Mouse (Mus musculus) forebrain, embryonic 14.5 days (tissue): ENCODE data around the gene Phf20. TPM values are rescaled to one million over a fixed set of nuclear protein-coding genes. Genes with fewer than 3 reads are reported as not detected.
A peak's percentile ranks its signal among the peaks of the same experiment; 100 is the strongest.

Experiments
- ATAC-seq: fragments of 200-750 bp; cut with Nextera tagmentation; 2 replicates; pipeline ENCODE4 v1.8.0; 2017; ENCODE audit warnings: mild to moderate bottlenecking, moderate library complexity
- DNase-seq: peaks from one replicate; pipeline ENCODE4 v3.0.0-alpha.2; 2015; ENCODE audit warnings: low spot score
- H3K27ac ChIP-seq: fragments of 300-500 bp; sonication (generic); 2 replicates; pipeline ENCODE4 v1.5.1; 2014; ENCODE audit warnings: low read depth, mild to moderate bottlenecking, control low read depth, low read length, moderate library complexity
- H3K27me3 ChIP-seq: fragments of 300-500 bp; sonication (generic); replicated peaks from 2 replicates; pipeline ENCODE4 v1.6.1; 2014; ENCODE audit warnings: low read length, control low read depth, mixed read lengths; ENCODE audit not compliant: control insufficient read depth, insufficient read depth
- H3K36me3 ChIP-seq: fragments of 300-500 bp; sonication (generic); 2 replicates; pipeline ENCODE4 v1.6.1; 2014; ENCODE audit warnings: low read length, control low read depth; ENCODE audit not compliant: control insufficient read depth, insufficient read depth
- H3K4me1 ChIP-seq: fragments of 300-500 bp; sonication (generic); 2 replicates; pipeline ENCODE4 v1.6.1; 2014; ENCODE audit warnings: antibody characterized with exemption, low read length, control low read depth; ENCODE audit not compliant: control insufficient read depth, insufficient read depth
- H3K4me2 ChIP-seq: fragments of 300-500 bp; sonication (generic); 2 replicates; pipeline ENCODE4 v1.6.1; 2014; ENCODE audit warnings: mild to moderate bottlenecking, control low read depth, low read length
- H3K4me3 ChIP-seq: fragments of 300-500 bp; sonication (generic); 2 replicates; pipeline ENCODE4 v1.5.1; 2014; ENCODE audit warnings: low read depth, low read length, control low read depth
- H3K9ac ChIP-seq: fragments of 300-500 bp; sonication (generic); 2 replicates; pipeline ENCODE4 v1.6.1; 2014; ENCODE audit warnings: mild to moderate bottlenecking, low read length, control low read depth, moderate library complexity
- H3K9me3 ChIP-seq: fragments of 300-500 bp; sonication (generic); replicated peaks from 2 replicates; pipeline ENCODE4 v1.6.1; 2016; ENCODE audit warnings: low read length, control low read depth, mixed read lengths; ENCODE audit not compliant: control insufficient read depth
- whole genome bisulfite sequencing: fragments of 180-500 bp; shearing (Covaris S2); extraction: QIAGEN DNeasy Blood & Tissue Kit; methylation state at CpG from one replicate; pipeline ENCODE4 v1.1.7; 2014; 5-methylcytosine and 5-hydroxymethylcytosine counted together
- polyA plus RNA-seq: library from polyadenylated mRNA; unstranded; fragments of >200 nt; fragmentation: Nextera tagmentation; extraction: Ambion mirVana; gene quantifications from 2 replicates; pipeline ENCODE4 v1.2.1, GENCODE M21; 2014

Phf20 gene
- polyA plus RNA-seq, 1 experiment from 2014 or later, result 121 TPM

- WGBS, result 96% methylated on average over 6 of the region's 6 CpGs
- Histone ChIP-seq H3K4me2 (no peak overlapping the region), H3K4me3 (no peak overlapping the region), H3K36me3 (peaks cover 43% of the 10 kb centered on the region), H3K27ac (no peak overlapping the region), H3K9ac (no peak overlapping the region), H3K4me1 (no peaks in the 10 kb centered on the region), H3K9me3 (no peaks in the 10 kb centered on the region), H3K27me3 (no peaks in the 10 kb centered on the region)
- ATAC-seq, result no peak
- DNase-seq, result no peak
Measured at GRCm38 (mm10) chr2:156272553-156272952, 76.3 kb downstream of the Phf20 start.

- Histone ChIP-seq H3K36me3 (peaks cover 29% of the 10 kb centered on the region), H3K27ac (peak overlapping the region; percentile 45; the same call in 1 of the 2 replicates), H3K4me2 (no peak overlapping the region), H3K4me3 (no peak overlapping the region), H3K9ac (no peak overlapping the region), H3K4me1 (no peaks in the 10 kb centered on the region), H3K27me3 (no peaks in the 10 kb centered on the region), H3K9me3 (no peaks in the 10 kb centered on the region)
- 79% methylated on average over 4 of the region's 4 CpGs for WGBS
- peak; percentile 90 for DNase-seq
- peak; percentile 57 for ATAC-seq
Measured at GRCm38 (mm10) chr2:156278226-156279017, 82.2 kb downstream of the Phf20 start.

- no peak overlapping the region for H3K27ac ChIP-seq
- H3K27me3 ChIP-seq, result no peaks in the 10 kb centered on the region
- DNase-seq (no peak), ATAC-seq (no peak)
- WGBS, result 77% methylated on average over 4 of the region's 4 CpGs
- H3K4me3 ChIP-seq, result no peak overlapping the region
- no peak overlapping the region for H3K4me2 ChIP-seq
- no peaks in the 10 kb centered on the region for H3K9me3 ChIP-seq
- H3K36me3 ChIP-seq, result peaks cover 26% of the 10 kb centered on the region
- no peak overlapping the region for H3K9ac ChIP-seq
- H3K4me1 ChIP-seq, result no peaks in the 10 kb centered on the region
Measured at GRCm38 (mm10) chr2:156281227-156281626, 85.0 kb downstream of the Phf20 start.

- H3K36me3 ChIP-seq, result peaks cover 40% of the 10 kb centered on the region
- WGBS, result 77% methylated on average over 2 of the region's 2 CpGs
- ATAC-seq, result no peak
Measured at GRCm38 (mm10) chr2:156285161-156285560, 88.9 kb downstream of the Phf20 start.

GRCm38 (mm10) chr2:156286733-156287132 is 90.5 kb downstream of the Phf20 start:
- WGBS, result 94% methylated on average over 4 of the region's 4 CpGs
- Histone ChIP-seq H3K27ac (no peak overlapping the region), H3K4me2 (no peak overlapping the region), H3K9me3 (no peaks in the 10 kb centered on the region), H3K9ac (no peak overlapping the region), H3K4me1 (no peaks in the 10 kb centered on the region), H3K27me3 (no peaks in the 10 kb centered on the region), H3K36me3 (peaks cover 42% of the 10 kb centered on the region), H3K4me3 (no peak overlapping the region)
- DNase-seq (no peak), ATAC-seq (no peak)

More at GRCm38 (mm10) chr2:156285161-156285560, 88.9 kb downstream of the Phf20 start:
- H3K4me1 ChIP-seq, result no peaks in the 10 kb centered on the region
- H3K4me3 ChIP-seq, result no peak overlapping the region
- no peaks in the 10 kb centered on the region for H3K9me3 ChIP-seq
- no peak overlapping the region for H3K9ac ChIP-seq
- DNase-seq, result no peak
- no peaks in the 10 kb centered on the region for H3K27me3 ChIP-seq
- no peak overlapping the region for H3K4me2 ChIP-seq
- no peak overlapping the region for H3K27ac ChIP-seq

- H3K27me3 ChIP-seq, result no peaks in the 10 kb centered on the region
- 85% methylated on average over 2 of the region's 2 CpGs for WGBS
- no peak overlapping the region for H3K9ac ChIP-seq
- no peak for ATAC-seq
- H3K27ac ChIP-seq, result no peak overlapping the region
- H3K36me3 ChIP-seq, result peaks cover 46% of the 10 kb centered on the region
- H3K4me2 ChIP-seq, result no peak overlapping the region
- H3K4me3 ChIP-seq, result no peak overlapping the region
- no peaks in the 10 kb centered on the region for H3K9me3 ChIP-seq
- no peaks in the 10 kb centered on the region for H3K4me1 ChIP-seq
- no peak for DNase-seq
Measured at GRCm38 (mm10) chr2:156288222-156288621, 92.0 kb downstream of the Phf20 start.

GRCm38 (mm10) chr2:156289552-156290160 is 93.4 kb downstream of the Phf20 start:
- DNase-seq (no peak), ATAC-seq (no peak)
- Histone ChIP-seq H3K9me3 (no peaks in the 10 kb centered on the region), H3K27me3 (no peaks in the 10 kb centered on the region), H3K36me3 (peaks cover 60% of the 10 kb centered on the region), H3K4me3 (no peak overlapping the region), H3K4me2 (no peak overlapping the region), H3K9ac (no peak overlapping the region), H3K27ac (no peak overlapping the region), H3K4me1 (no peaks in the 10 kb centered on the region)
- WGBS, result 79% methylated on average over 2 of the region's 2 CpGs

GRCm38 (mm10) chr2:156291998-156292397 is 95.7 kb downstream of the Phf20 start:
- H3K9me3 ChIP-seq, result no peaks in the 10 kb centered on the region
- DNase-seq (no peak), ATAC-seq (no peak)
- H3K27me3 ChIP-seq, result no peaks in the 10 kb centered on the region
- no peaks in the 10 kb centered on the region for H3K4me1 ChIP-seq
- H3K36me3 ChIP-seq, result peaks cover 69% of the 10 kb centered on the region
- no peak overlapping the region for H3K4me2 ChIP-seq
- H3K4me3 ChIP-seq, result no peak overlapping the region
- WGBS, result 90% methylated on average over 1 of the region's 1 CpGs
- H3K9ac ChIP-seq, result no peak overlapping the region
- H3K27ac ChIP-seq, result no peak overlapping the region

GRCm38 (mm10) chr2:156295601-156296063 is 99.4 kb downstream of the Phf20 start:
- H3K9ac ChIP-seq, result no peak overlapping the region
- no peak for ATAC-seq
- H3K4me3 ChIP-seq, result no peak overlapping the region
- H3K27me3 ChIP-seq, result no peaks in the 10 kb centered on the region
- no peak for DNase-seq
- no peak overlapping the region for H3K27ac ChIP-seq
- no peaks in the 10 kb centered on the region for H3K4me1 ChIP-seq
- WGBS, result 93% methylated on average over 2 of the region's 2 CpGs
- peaks cover 75% of the 10 kb centered on the region for H3K36me3 ChIP-seq
- H3K9me3 ChIP-seq, result no peaks in the 10 kb centered on the region
- no peak overlapping the region for H3K4me2 ChIP-seq
